Mouse (Mus musculus) myocyte (in vitro differentiated cells): Measurements from ENCODE around the gene Sdc3. TPM values are rescaled to one million over a fixed set of nuclear protein-coding genes. Genes with fewer than 3 reads are reported as not detected.

ENCODE experiments used
- H3K27me3 ChIP-seq: one replicate; pipeline ENCODE4 v1.6.1; 2011; ENCODE audit not compliant: control insufficient read depth, insufficient read depth, insufficient read length
- H3K36me3 ChIP-seq: one replicate; pipeline ENCODE4 v1.6.1; 2011; ENCODE audit not compliant: control insufficient read depth, insufficient read depth
- H3K4me2 ChIP-seq: one replicate; pipeline ENCODE4 v1.6.1; 2011; ENCODE audit warnings: low read depth, control low read depth
- H3K4me3 ChIP-seq: one replicate; pipeline ENCODE4 v1.5.1; 2011; ENCODE audit warnings: mild to moderate bottlenecking, control low read depth, moderate library complexity
- H3K79me2 ChIP-seq: one replicate; pipeline ENCODE4 v1.6.1; 2011; ENCODE audit not compliant: control insufficient read depth, insufficient read depth
- H3ac ChIP-seq: one replicate; pipeline ENCODE4 v1.6.1; 2011; ENCODE audit not compliant: control insufficient read depth, insufficient read length
- CEBPB ChIP-seq: IDR thresholded peaks from 2 replicates; pipeline ENCODE4 v1.6.1; 2011; ENCODE audit warnings: mild to moderate bottlenecking, moderate library complexity; ENCODE audit not compliant: poor library complexity, insufficient read depth, severe bottlenecking
- E2F4 ChIP-seq: IDR thresholded peaks from one replicate; pipeline ENCODE4 v1.6.1; 2011; ENCODE audit warnings: mild to moderate bottlenecking, control low read depth, moderate library complexity; ENCODE audit not compliant: insufficient read depth
- MAX ChIP-seq: IDR thresholded peaks from one replicate; pipeline ENCODE4 v1.6.1; 2011; ENCODE audit warnings: low read depth, mild to moderate bottlenecking, control low read depth
- MYOD1 ChIP-seq, 3 experiments: IDR thresholded peaks; one replicate each; pipeline ENCODE4 v1.6.1; 2011; ENCODE audit warnings: control low read depth in 2 of 3, low read depth in 2 of 3, mild to moderate bottlenecking in 2 of 3, moderate library complexity in 1 of 3; ENCODE audit not compliant: insufficient read length in 2 of 3, control insufficient read depth in 1 of 3
- MYOG ChIP-seq, 3 experiments: IDR thresholded peaks; one replicate each; pipeline ENCODE4 v1.6.1; 2011; ENCODE audit warnings: control low read depth in 2 of 3, low read depth in 2 of 3, mild to moderate bottlenecking in 2 of 3; ENCODE audit not compliant: insufficient read length in 2 of 3, control insufficient read depth in 1 of 3, insufficient read depth in 1 of 3
- POLR2A ChIP-seq: IDR thresholded peaks from one replicate; pipeline ENCODE4 v1.6.1; 2011; ENCODE audit warnings: low read depth, mild to moderate bottlenecking, control low read depth, moderate library complexity; ENCODE audit not compliant: insufficient read length
- POLR2AphosphoS2 ChIP-seq: IDR thresholded peaks from one replicate; pipeline ENCODE4 v1.6.1; 2011; ENCODE audit warnings: low read depth, control low read depth; ENCODE audit not compliant: insufficient read length
- REST ChIP-seq: IDR thresholded peaks from one replicate; pipeline ENCODE4 v1.6.1; 2011; ENCODE audit warnings: mild to moderate bottlenecking, control low read depth, moderate library complexity; ENCODE audit not compliant: insufficient read depth, insufficient read length
- SRF ChIP-seq: IDR thresholded peaks from one replicate; pipeline ENCODE4 v1.6.1; 2011; ENCODE audit warnings: low read depth; ENCODE audit not compliant: control insufficient read depth, insufficient read length
- TCF12 ChIP-seq: IDR thresholded peaks from one replicate; pipeline ENCODE4 v1.6.1; 2011; ENCODE audit warnings: mild to moderate bottlenecking, control low read depth; ENCODE audit not compliant: poor library complexity, insufficient read depth, severe bottlenecking
- TCF3 ChIP-seq: IDR thresholded peaks from one replicate; pipeline ENCODE4 v1.6.1; 2011; ENCODE audit warnings: low read depth, control low read depth; ENCODE audit not compliant: insufficient read length
- USF1 ChIP-seq: IDR thresholded peaks from one replicate; pipeline ENCODE4 v1.6.1; 2011; ENCODE audit warnings: low read depth, mild to moderate bottlenecking, control low read depth, moderate library complexity
- polyA plus RNA-seq: library from polyadenylated mRNA; unstranded; fragments of >200 nt; fragmentation: generic; extraction: Trizol; gene quantifications from one replicate; pipeline ENCODE4 v1.2.1, GENCODE M21; 2012; ENCODE audit warnings: missing spikeins

The Sdc3 gene
- polyA plus RNA-seq, 1 experiment, result 15.8 TPM

GRCm38 (mm10) chr4:130791811-130792375 is 444 bp upstream of the Sdc3 start:
- H3K36me3 ChIP-seq, result no peaks in the 10 kb centered on the region
- H3K4me2 ChIP-seq, result peak overlapping the region; percentile 48
- no peaks in the 10 kb centered on the region for H3K79me2 ChIP-seq
- H3K4me3 ChIP-seq, result peak overlapping the region; percentile 12
- peaks cover 5% of the 10 kb centered on the region for H3K27me3 ChIP-seq
- H3ac ChIP-seq, result peak overlapping the region; percentile 26
- TF ChIP-seq REST (no peak), TCF12 (no peak), CEBPB (no peak), SRF (no peak), MYOD1 (IDR thresholded peaks at IDR 0.05; ENCODE audit: control insufficient read depth in 1 of 3, insufficient read length in 2 of 3, low read depth in 2 of 3) (no peak), MYOG (IDR thresholded peaks at IDR 0.05; ENCODE audit: control insufficient read depth in 1 of 3, insufficient read depth in 1 of 3, insufficient read length in 2 of 3, low read depth in 2 of 3) (no peak), E2F4 (no peak), MAX (no peak)

- peaks cover 5% of the 10 kb centered on the region for H3K27me3 ChIP-seq
- H3K79me2 ChIP-seq, result no peaks in the 10 kb centered on the region
- H3K36me3 ChIP-seq, result no peaks in the 10 kb centered on the region
- peak overlapping the region; percentile 75 for H3K4me2 ChIP-seq
- peak overlapping the region; percentile 26 for H3ac ChIP-seq
- peak overlapping the region; percentile 12 for H3K4me3 ChIP-seq
- TF ChIP-seq MYOD1 (IDR thresholded peaks at IDR 0.05; ENCODE audit: control insufficient read depth in 1 of 3, insufficient read length in 2 of 3, low read depth in 2 of 3), result no peak
- TF ChIP-seq E2F4, result no peak
These were observed 804 bp downstream of the Sdc3 start for GRCm38 (mm10) chr4:130793180-130793501.

- Histone ChIP-seq H3K4me3 (no peak overlapping the region), H3ac (no peak overlapping the region), H3K36me3 (no peaks in the 10 kb centered on the region), H3K79me2 (no peaks in the 10 kb centered on the region), H3K27me3 (peaks cover 5% of the 10 kb centered on the region), H3K4me2 (no peak overlapping the region)
- TF ChIP-seq POLR2A, result no peak
- TF ChIP-seq SRF, result no peak
- no peak for TF ChIP-seq MYOG (IDR thresholded peaks at IDR 0.05; ENCODE audit: control insufficient read depth in 1 of 3, insufficient read depth in 1 of 3, insufficient read length in 2 of 3, low read depth in 2 of 3)
- TF ChIP-seq CEBPB, result no peak
- TF ChIP-seq TCF3, result no peak
- TF ChIP-seq TCF12, result no peak
- no peak for TF ChIP-seq MAX
- TF ChIP-seq POLR2AphosphoS2, result no peak
- no peak for TF ChIP-seq REST
- no peak for TF ChIP-seq E2F4
- TF ChIP-seq MYOD1 (IDR thresholded peaks at IDR 0.05; ENCODE audit: control insufficient read depth in 1 of 3, insufficient read length in 2 of 3, low read depth in 2 of 3), result no peak
- TF ChIP-seq USF1, result no peak
These were observed 2.4 kb downstream of the Sdc3 start for GRCm38 (mm10) chr4:130794771-130795170.

GRCm38 (mm10) chr4:130795970-130796369 is 3.6 kb downstream of the Sdc3 start:
- Histone ChIP-seq H3K27me3 (peaks cover 5% of the 10 kb centered on the region), H3K4me3 (no peak overlapping the region), H3ac (no peak overlapping the region)

GRCm38 (mm10) chr4:130797201-130798051 is 5.1 kb downstream of the Sdc3 start:
- Histone ChIP-seq H3ac (no peak overlapping the region), H3K4me3 (no peak overlapping the region)
- TF ChIP-seq REST, result no peak
- no peak for TF ChIP-seq POLR2AphosphoS2
- no peak for TF ChIP-seq POLR2A
- no peak for TF ChIP-seq SRF
- no peak for TF ChIP-seq USF1
- TF ChIP-seq MYOD1 (IDR thresholded peaks at IDR 0.05; ENCODE audit: control insufficient read depth in 1 of 3, insufficient read length in 2 of 3, low read depth in 2 of 3), result no peak
- no peak for TF ChIP-seq TCF3
- no peak for TF ChIP-seq CEBPB
- TF ChIP-seq MAX, result no peak
- TF ChIP-seq MYOG (IDR thresholded peaks at IDR 0.05; ENCODE audit: control insufficient read depth in 1 of 3, insufficient read depth in 1 of 3, insufficient read length in 2 of 3, low read depth in 2 of 3), result no peak
- TF ChIP-seq TCF12, result no peak
- TF ChIP-seq E2F4, result no peak

More at GRCm38 (mm10) chr4:130795970-130796369, 3.6 kb downstream of the Sdc3 start:
- Histone ChIP-seq H3K4me2 (peak overlapping the region; percentile 18), H3K79me2 (no peaks in the 10 kb centered on the region), H3K36me3 (no peaks in the 10 kb centered on the region)
- TF ChIP-seq SRF (no peak), MAX (no peak)

More at GRCm38 (mm10) chr4:130797201-130798051, 5.1 kb downstream of the Sdc3 start:
- Histone ChIP-seq H3K4me2 (peak overlapping the region; percentile 55), H3K79me2 (no peaks in the 10 kb centered on the region), H3K27me3 (peaks cover 5% of the 10 kb centered on the region), H3K36me3 (no peaks in the 10 kb centered on the region)
